Comparison of ENCODE assay signal across 12 mouse cellular contexts in the genomic region with DNA sequence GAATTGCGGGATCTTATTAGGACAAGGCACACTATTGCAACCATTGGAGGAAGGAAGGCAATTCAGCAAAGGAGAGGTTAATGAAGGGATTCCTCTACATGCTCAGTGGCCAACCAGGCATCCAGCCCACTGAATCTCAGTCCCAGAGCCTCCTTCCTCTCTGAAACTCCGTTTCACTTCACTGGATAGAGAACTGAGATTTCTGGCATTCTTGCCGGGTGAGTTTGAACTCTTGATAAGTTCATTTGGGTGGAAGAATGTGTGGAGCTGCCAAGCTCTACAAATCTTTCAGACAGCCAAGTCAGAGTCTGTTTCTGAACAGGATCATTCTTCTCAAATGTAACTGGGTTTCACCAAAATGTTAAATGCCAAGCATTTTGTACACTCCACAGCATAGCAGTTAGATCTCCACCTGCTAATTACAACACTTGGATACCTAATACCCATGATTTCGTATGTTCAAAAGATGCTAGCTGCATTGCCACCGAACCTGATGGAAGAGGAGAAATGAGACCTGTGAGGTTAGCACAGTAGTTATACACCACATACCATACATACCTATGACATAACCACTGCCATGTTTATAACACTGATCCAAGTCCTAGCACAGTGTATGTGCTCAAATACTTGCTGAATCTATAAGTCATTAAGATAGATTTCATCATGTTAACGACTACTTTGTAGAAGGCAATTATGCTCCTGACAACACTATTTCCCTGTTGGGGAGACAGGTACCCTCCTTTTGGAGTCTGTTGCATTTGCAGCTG. TPM values are rescaled to one million over a fixed set of nuclear protein-coding genes. Genes with fewer than 3 reads are reported as not detected.
DNase-seq lines count a peak whose midpoint lies in the region; TF ChIP-seq lines count a peak whose summit lies in the region.
"Had no signal": no experiment of that assay in that cellular context is flagged by ENCODE, and none has a peak within 500 bp of the region (broad histone marks: within the 10 kb centered on the region; RNA-seq: fewer than 3 reads in every experiment).

No protein-coding gene starts in this region.

- peak overlapping the region; percentile 6; the same call in 1 of the 2 replicates for H3K27ac ChIP-seq in gastrocnemius, adult 2 months
- H3K27ac ChIP-seq: forebrain, embryonic 10.5 days; midbrain, embryonic 12.5 days had no signal

- DNase-seq in gastrocnemius, adult 2 months: peak; percentile 43
- no peak for DNase-seq in gastrocnemius, postnatal 25 days
- peak; percentile 69 to 74 for DNase-seq in heart, adult 9 months (ENCODE audit: low spot score in 2 of 2)
- DNase-seq in kidney, adult 9 months: peak; percentile 88
- DNase-seq in lung, postnatal 25 days (ENCODE audit: low spot score): peak; percentile 55
- no peak for DNase-seq in thymus, postnatal 10 days (ENCODE audit: low spot score in 2 of 2)
- no peak for DNase-seq in right cerebral cortex, adult 2 months (ENCODE audit: low spot score in 2 of 2)
- DNase-seq in neural tube, embryonic 10.5 days (ENCODE audit: extremely low spot score, low spot score): no peak
- DNase-seq: cerebellum, adult 8-10 months; left cerebral cortex, postnatal 4 days had no signal

- no peak for TF ChIP-seq CTCF in gastrocnemius, adult 2 months (IDR thresholded peaks at IDR 0.05)

- H3K4me3 ChIP-seq in gastrocnemius, adult 2 months: no peak overlapping the region
- H3K4me3 ChIP-seq: forebrain, embryonic 10.5 days; midbrain, embryonic 12.5 days had no signal

- intact Hi-C loops in gastrocnemius, adult 2 months (cut with DNase I): no loop called here

RNA-seq across cellular contexts. Expression of a gene that starts 12.2 kb away (rescaled TPM):
- total RNA-seq in gastrocnemius, adult 2 months (2021): 10 to 100 TPM; 32.5 to 49.8 TPM
- total RNA-seq in gastrocnemius, postnatal 25 days (2021): 10 to 100 TPM; 26.2 to 27.3 TPM

Comparison
In these comparisons a context has a peak if more than half of its experiments do, and no peak if none do; other contexts are left out.
1. DNase-seq: peak in gastrocnemius, adult 2 months (single experiment), heart, adult 9 months (2 of 2), kidney, adult 9 months (single experiment) and lung, postnatal 25 days (single experiment); none in gastrocnemius, postnatal 25 days (single experiment), thymus, postnatal 10 days (0 of 2), right cerebral cortex, adult 2 months (0 of 2) and neural tube, embryonic 10.5 days (single experiment).